Mouse (Mus musculus): ENCODE data around the gene Dhdds. TPM values are rescaled to one million over a fixed set of nuclear protein-coding genes. Genes with fewer than 3 reads are reported as not detected.

Dhdds gene
- total and polyA plus RNA-seq, 2 experiments from 2014 or later = 41.5 to 49.5 TPM

DNA sequence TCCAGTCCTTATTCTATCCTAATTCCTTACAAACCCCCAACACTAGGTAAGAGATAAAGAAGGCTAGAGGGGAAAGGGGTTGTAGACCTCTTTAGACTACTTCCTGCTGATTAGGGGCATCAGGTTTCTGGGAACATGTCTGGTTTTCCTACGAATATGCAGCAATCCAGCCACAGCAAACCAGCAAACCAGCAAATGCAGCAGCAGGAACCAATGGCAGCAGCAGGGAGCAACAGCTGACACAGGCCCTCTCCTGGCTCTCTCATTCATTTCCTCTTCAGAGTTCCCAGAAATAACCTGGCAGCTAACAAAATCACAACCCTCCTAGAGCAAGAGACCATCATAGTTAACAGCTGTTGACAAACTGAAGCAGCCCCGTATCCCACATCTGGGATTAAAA, 62.6 kb downstream of the Dhdds start:
- H3K36me3 ChIP-seq (ENCODE audit: insufficient read depth, low read length) = no peaks in the 10 kb centered on the region
- ATAC-seq (no peak), DNase-seq (ENCODE audit: low spot score) (no peak)
- H3K4me1 ChIP-seq (ENCODE audit: insufficient read depth, low read length) = no peaks in the 10 kb centered on the region
- no peak overlapping the region for H3K4me2 ChIP-seq (ENCODE audit: low read depth, low read length)
- WGBS = 66% methylated on average over 2 of the region's 2 CpGs
- no peak overlapping the region for H3K9ac ChIP-seq (replicated peaks; ENCODE audit: low read length)
- no peaks in the 10 kb centered on the region for H3K27me3 ChIP-seq (ENCODE audit: insufficient read depth, low read length)
- H3K27ac ChIP-seq = no peak overlapping the region
- no peak for TF ChIP-seq CTCF (IDR thresholded peaks at IDR 0.05; ENCODE audit: low read depth)
- H3K9me3 ChIP-seq (ENCODE audit: low read length) = no peaks in the 10 kb centered on the region
- H3K4me3 ChIP-seq (ENCODE audit: low read length) = no peak overlapping the region

DNA sequence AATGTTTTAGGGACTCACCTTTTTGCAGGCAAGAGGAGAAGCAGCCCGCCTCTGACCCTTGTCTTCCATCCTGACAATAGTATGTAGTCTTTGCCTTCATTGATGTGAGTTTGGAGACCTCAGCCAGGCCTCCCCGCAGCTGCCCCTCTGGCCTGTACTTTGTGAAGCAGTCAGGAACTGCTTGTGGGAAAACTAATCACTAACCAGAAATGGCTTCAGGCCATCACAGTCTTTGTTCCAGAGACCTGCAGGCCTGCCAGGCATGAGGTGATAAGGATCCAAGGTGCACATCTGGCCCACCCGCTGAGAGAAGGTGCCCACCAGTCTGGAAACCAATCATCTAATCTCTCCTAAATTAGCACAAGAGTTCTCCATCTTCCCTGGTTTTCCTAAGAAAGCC, 68.9 kb downstream of the Dhdds start:
- no peaks in the 10 kb centered on the region for H3K9me3 ChIP-seq (ENCODE audit: low read length)
- DNase-seq (ENCODE audit: low spot score) = no peak
- no peaks in the 10 kb centered on the region for H3K4me1 ChIP-seq (ENCODE audit: insufficient read depth, low read length)
- no peak for TF ChIP-seq CTCF (IDR thresholded peaks at IDR 0.05; ENCODE audit: low read depth)
- ATAC-seq = no peak
- H3K27ac ChIP-seq = no peak overlapping the region
- H3K27me3 ChIP-seq (ENCODE audit: insufficient read depth, low read length) = no peaks in the 10 kb centered on the region
- no peaks in the 10 kb centered on the region for H3K36me3 ChIP-seq (ENCODE audit: insufficient read depth, low read length)
- 75% methylated on average over 3 of the region's 3 CpGs for WGBS
- H3K4me2 ChIP-seq (ENCODE audit: low read depth, low read length) = no peak overlapping the region
- no peak overlapping the region for H3K9ac ChIP-seq (replicated peaks; ENCODE audit: low read length)
- no peak overlapping the region for H3K4me3 ChIP-seq (ENCODE audit: low read length)

DNA sequence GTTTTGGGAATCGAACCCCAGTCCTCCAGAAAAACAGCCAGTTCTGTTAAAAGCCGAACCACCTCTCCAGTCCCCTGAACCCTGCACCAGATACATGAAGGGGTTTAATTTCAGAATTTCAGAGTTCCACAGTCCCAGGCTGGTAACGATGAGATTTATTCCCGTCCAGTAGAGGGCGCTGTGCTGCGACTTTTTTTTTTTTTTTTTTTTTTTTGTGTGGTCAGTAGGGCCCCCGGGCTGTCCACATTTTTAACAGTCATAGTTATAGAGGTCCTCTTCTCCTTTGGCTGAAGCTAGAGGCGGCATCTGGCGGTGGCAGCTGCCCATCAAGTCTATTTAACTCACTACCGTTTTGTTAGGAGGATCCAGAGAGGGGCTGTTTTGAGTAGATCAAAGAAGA, 69.4 kb downstream of the Dhdds start:
- no peaks in the 10 kb centered on the region for H3K4me1 ChIP-seq (ENCODE audit: insufficient read depth, low read length)
- WGBS = 16% methylated on average over 10 of the region's 10 CpGs
- H3K27ac ChIP-seq = no peak overlapping the region
- no peak overlapping the region for H3K4me2 ChIP-seq (ENCODE audit: low read depth, low read length)
- ATAC-seq (no peak), DNase-seq (ENCODE audit: low spot score) (peak; percentile 31)
- TF ChIP-seq CTCF (IDR thresholded peaks at IDR 0.05; ENCODE audit: low read depth) = peak; percentile 66
- no peaks in the 10 kb centered on the region for H3K27me3 ChIP-seq (ENCODE audit: insufficient read depth, low read length)
- H3K4me3 ChIP-seq (ENCODE audit: low read length) = no peak overlapping the region
- no peak overlapping the region for H3K9ac ChIP-seq (replicated peaks; ENCODE audit: low read length)
- H3K36me3 ChIP-seq (ENCODE audit: insufficient read depth, low read length) = no peaks in the 10 kb centered on the region
- no peaks in the 10 kb centered on the region for H3K9me3 ChIP-seq (ENCODE audit: low read length)

DNA sequence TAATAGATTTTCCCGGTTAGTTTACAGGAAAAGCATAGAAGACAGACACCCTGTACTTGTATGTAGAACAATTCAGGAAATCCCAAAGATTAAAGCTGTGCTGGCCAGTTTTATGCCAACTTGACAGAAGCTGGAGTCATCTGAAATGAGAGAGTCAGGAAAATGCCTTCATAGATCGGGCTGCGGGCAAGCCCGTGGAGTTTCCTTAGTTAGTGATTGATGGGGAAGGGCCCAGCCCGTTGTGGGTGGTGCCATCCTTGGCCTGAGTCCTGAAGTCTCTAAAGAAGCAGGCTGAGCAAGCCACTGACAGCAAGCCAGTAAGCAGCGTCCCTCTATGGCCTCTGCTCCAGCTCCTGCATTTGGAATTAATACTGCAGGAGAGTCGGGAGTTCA, 71.4 kb downstream of the Dhdds start:
- no peaks in the 10 kb centered on the region for H3K4me1 ChIP-seq (ENCODE audit: insufficient read depth, low read length)
- no peaks in the 10 kb centered on the region for H3K27me3 ChIP-seq (ENCODE audit: insufficient read depth, low read length)
- no peak overlapping the region for H3K4me2 ChIP-seq (ENCODE audit: low read depth, low read length)
- no peak for ATAC-seq
- no peaks in the 10 kb centered on the region for H3K36me3 ChIP-seq (ENCODE audit: insufficient read depth, low read length)
- no peak for DNase-seq (ENCODE audit: low spot score)
- no peak for TF ChIP-seq CTCF (IDR thresholded peaks at IDR 0.05; ENCODE audit: low read depth)
- no peak overlapping the region for H3K9ac ChIP-seq (replicated peaks; ENCODE audit: low read length)
- H3K27ac ChIP-seq = no peak overlapping the region
- 21% methylated on average over 7 of the region's 7 CpGs for WGBS
- no peaks in the 10 kb centered on the region for H3K9me3 ChIP-seq (ENCODE audit: low read length)
- no peak overlapping the region for H3K4me3 ChIP-seq (ENCODE audit: low read length)

DNA sequence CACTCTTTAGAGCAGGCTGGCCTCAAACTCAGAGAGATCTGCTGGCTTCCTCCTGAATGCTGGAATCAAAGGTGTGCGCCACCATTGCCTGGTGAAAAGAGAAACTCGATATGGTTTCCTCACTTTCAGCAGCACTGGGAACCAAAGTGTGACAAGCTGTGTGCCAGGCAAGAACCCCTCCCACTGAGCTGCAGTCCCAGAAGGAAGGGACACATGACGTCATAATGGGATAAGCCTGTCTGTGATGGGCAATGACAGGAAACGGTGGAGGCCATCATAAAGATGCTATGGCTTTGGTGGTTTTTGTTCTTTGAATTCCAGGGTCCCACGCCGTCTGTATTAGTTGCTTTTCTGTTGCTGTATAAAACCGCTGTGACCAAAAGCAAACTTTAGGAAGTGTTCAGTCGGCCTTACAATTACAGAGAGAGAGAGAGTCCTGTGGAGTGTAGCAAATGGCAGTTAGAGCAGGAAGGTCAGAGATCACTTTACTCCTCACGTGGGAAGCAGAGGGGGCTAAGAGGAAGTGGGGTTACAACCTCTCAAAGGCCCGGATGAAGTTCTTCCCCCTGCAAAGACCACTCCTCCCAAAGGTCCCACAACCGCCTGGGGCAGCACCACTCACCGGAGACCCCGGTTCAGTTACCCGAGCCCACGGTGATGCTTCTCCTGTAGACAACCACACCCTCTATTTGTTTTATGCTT, 72.0 kb downstream of the Dhdds start:
- Histone ChIP-seq H3K36me3 (ENCODE audit: insufficient read depth, low read length) (no peaks in the 10 kb centered on the region), H3K4me3 (ENCODE audit: low read length) (no peak overlapping the region), H3K9ac (replicated peaks; ENCODE audit: low read length) (no peak overlapping the region), H3K27ac (no peak overlapping the region), H3K4me1 (ENCODE audit: insufficient read depth, low read length) (no peaks in the 10 kb centered on the region), H3K27me3 (ENCODE audit: insufficient read depth, low read length) (no peaks in the 10 kb centered on the region), H3K9me3 (ENCODE audit: low read length) (no peaks in the 10 kb centered on the region), H3K4me2 (ENCODE audit: low read depth, low read length) (no peak overlapping the region)
- ATAC-seq = no peak
- TF ChIP-seq CTCF (IDR thresholded peaks at IDR 0.05; ENCODE audit: low read depth) = no peak
- WGBS = 58% methylated on average over 15 of the region's 15 CpGs
- DNase-seq (ENCODE audit: low spot score) = no peak

DNA sequence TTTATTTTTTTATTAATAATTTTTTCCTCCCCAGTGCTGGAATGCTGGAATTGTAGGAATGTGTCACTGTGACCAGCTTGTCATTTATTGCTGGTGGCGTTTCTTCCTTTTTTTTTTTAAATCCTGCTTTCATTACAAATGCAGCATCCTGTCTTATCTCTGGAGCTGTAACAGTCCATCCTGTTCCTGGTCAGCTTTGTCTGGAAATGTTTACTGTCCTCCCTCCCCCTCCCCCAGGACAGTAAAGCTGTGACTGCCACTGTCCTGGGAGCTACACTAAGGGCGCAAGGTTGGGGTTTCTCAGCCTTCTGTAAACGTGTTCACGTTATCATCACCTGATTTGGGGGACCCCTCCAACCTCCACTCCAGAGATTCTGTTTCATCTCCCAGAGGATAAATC, 75.5 kb downstream of the Dhdds start:
- WGBS = 79% methylated on average over 4 of the region's 4 CpGs
- no peaks in the 10 kb centered on the region for H3K4me1 ChIP-seq (ENCODE audit: insufficient read depth, low read length)
- H3K27ac ChIP-seq = no peak overlapping the region
- no peaks in the 10 kb centered on the region for H3K27me3 ChIP-seq (ENCODE audit: insufficient read depth, low read length)
- no peaks in the 10 kb centered on the region for H3K9me3 ChIP-seq (ENCODE audit: low read length)
- H3K9ac ChIP-seq (replicated peaks; ENCODE audit: low read length) = no peak overlapping the region
- no peak for TF ChIP-seq CTCF (IDR thresholded peaks at IDR 0.05; ENCODE audit: low read depth)
- no peak for ATAC-seq
- no peak overlapping the region for H3K4me2 ChIP-seq (ENCODE audit: low read depth, low read length)
- no peaks in the 10 kb centered on the region for H3K36me3 ChIP-seq (ENCODE audit: insufficient read depth, low read length)
- no peak overlapping the region for H3K4me3 ChIP-seq (ENCODE audit: low read length)
- no peak for DNase-seq (ENCODE audit: low spot score)

DNA sequence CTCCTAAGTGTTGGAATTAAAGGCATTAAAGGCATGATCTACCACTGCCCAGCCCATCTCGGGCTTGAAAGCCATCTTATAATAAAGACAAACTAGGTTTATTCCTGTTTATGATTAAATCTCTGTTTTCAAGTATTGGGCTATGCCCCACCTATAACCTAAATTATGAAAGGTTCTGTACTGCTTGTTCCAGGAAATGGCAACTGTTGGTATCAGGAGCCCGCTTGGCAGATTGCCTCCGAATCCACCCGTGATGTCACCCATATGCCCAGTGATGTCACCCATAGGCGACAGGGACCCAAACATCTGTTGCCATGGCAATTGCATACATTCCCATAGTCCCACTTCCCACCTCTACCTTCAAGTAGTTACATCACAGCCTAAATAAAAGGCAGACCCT, 77.0 kb downstream of the Dhdds start:
- H3K36me3 ChIP-seq (ENCODE audit: insufficient read depth, low read length) = no peaks in the 10 kb centered on the region
- H3K4me3 ChIP-seq (ENCODE audit: low read length) = no peak overlapping the region
- TF ChIP-seq CTCF (IDR thresholded peaks at IDR 0.05; ENCODE audit: low read depth) = no peak
- no peaks in the 10 kb centered on the region for H3K9me3 ChIP-seq (ENCODE audit: low read length)
- ATAC-seq = no peak
- 86% methylated on average over 5 of the region's 5 CpGs for WGBS
- no peak overlapping the region for H3K4me2 ChIP-seq (ENCODE audit: low read depth, low read length)
- no peak overlapping the region for H3K9ac ChIP-seq (replicated peaks; ENCODE audit: low read length)
- no peaks in the 10 kb centered on the region for H3K27me3 ChIP-seq (ENCODE audit: insufficient read depth, low read length)
- no peak for DNase-seq (ENCODE audit: low spot score)
- H3K27ac ChIP-seq = no peak overlapping the region
- no peaks in the 10 kb centered on the region for H3K4me1 ChIP-seq (ENCODE audit: insufficient read depth, low read length)

Other genes starting within 250 kb of the Dhdds start
- gene Arid1a, start 244.1 kb downstream of the Dhdds start, total RNA-seq (2014; rRNA removed) = 54.1 and 59.1 TPM in 2 replicates
- 17.6 and 17.7 TPM in 2 replicates for gene Arid1a, start 244.1 kb downstream of the Dhdds start, polyA plus RNA-seq (2015; fragmentation: Nextera tagmentation; extraction: Ambion mirVana)
- gene Rps6ka1, start 113.1 kb downstream of the Dhdds start, total RNA-seq (2014; rRNA removed) = 28.0 and 31.1 TPM in 2 replicates
- 20.4 and 22.6 TPM in 2 replicates for gene Rps6ka1, start 113.1 kb downstream of the Dhdds start, polyA plus RNA-seq (2015; fragmentation: Nextera tagmentation; extraction: Ambion mirVana)
- gene Hmgn2, start 32.3 kb downstream of the Dhdds start, total RNA-seq (2014; rRNA removed) = 195 and 225 TPM in 2 replicates
- 1,094 and 1,203 TPM in 2 replicates for gene Hmgn2, start 32.3 kb downstream of the Dhdds start, polyA plus RNA-seq (2015; fragmentation: Nextera tagmentation; extraction: Ambion mirVana)
- gene Lin28a, start 17.9 kb upstream of the Dhdds start, total RNA-seq (2014; rRNA removed) = not detected in 2 replicates
- 0.05 TPM in 1 of 2 replicates, not detected in the other for gene Lin28a, start 17.9 kb upstream of the Dhdds start, polyA plus RNA-seq (2015; fragmentation: Nextera tagmentation; extraction: Ambion mirVana)
- not detected in 2 replicates for gene Zfp683, start 52.9 kb upstream of the Dhdds start, total RNA-seq (2014; rRNA removed)
- not detected in 2 replicates for gene Zfp683, start 52.9 kb upstream of the Dhdds start, polyA plus RNA-seq (2015; fragmentation: Nextera tagmentation; extraction: Ambion mirVana)
- gene Crybg2, start 59.9 kb upstream of the Dhdds start, total RNA-seq (2014; rRNA removed) = 1.7 and 2.8 TPM in 2 replicates
- 5.9 and 6.7 TPM in 2 replicates for gene Crybg2, start 59.9 kb upstream of the Dhdds start, polyA plus RNA-seq (2015; fragmentation: Nextera tagmentation; extraction: Ambion mirVana)
- gene Cd52, start 94.2 kb upstream of the Dhdds start, total RNA-seq (2014; rRNA removed) = not detected in 2 replicates
- 2.7 TPM in 2 replicates for gene Cd52, start 94.2 kb upstream of the Dhdds start, polyA plus RNA-seq (2015; fragmentation: Nextera tagmentation; extraction: Ambion mirVana)
- 3.5 and 8.9 TPM in 2 replicates for gene Ubxn11, start 101.7 kb upstream of the Dhdds start, total RNA-seq (2014; rRNA removed)
- 14.0 and 14.6 TPM in 2 replicates for gene Ubxn11, start 101.7 kb upstream of the Dhdds start, polyA plus RNA-seq (2015; fragmentation: Nextera tagmentation; extraction: Ambion mirVana)
- gene Sh3bgrl3, start 127.9 kb upstream of the Dhdds start, total RNA-seq (2014; rRNA removed) = 220 and 259 TPM in 2 replicates
- 553 and 564 TPM in 2 replicates for gene Sh3bgrl3, start 127.9 kb upstream of the Dhdds start, polyA plus RNA-seq (2015; fragmentation: Nextera tagmentation; extraction: Ambion mirVana)
- gene Cep85, start 186.2 kb upstream of the Dhdds start, total RNA-seq (2014; rRNA removed) = 12.9 and 19.6 TPM in 2 replicates
- 16.2 and 17.8 TPM in 2 replicates for gene Cep85, start 186.2 kb upstream of the Dhdds start, polyA plus RNA-seq (2015; fragmentation: Nextera tagmentation; extraction: Ambion mirVana)
- gene Gm7534, start 202.1 kb upstream of the Dhdds start, total RNA-seq (2014; rRNA removed) = not detected in 2 replicates
- gene Gm7534, start 202.1 kb upstream of the Dhdds start, polyA plus RNA-seq (2015; fragmentation: Nextera tagmentation; extraction: Ambion mirVana) = not detected in 2 replicates
- not detected in 2 replicates for gene Catsper4, start 226.5 kb upstream of the Dhdds start, total RNA-seq (2014; rRNA removed)
- gene Catsper4, start 226.5 kb upstream of the Dhdds start, polyA plus RNA-seq (2015; fragmentation: Nextera tagmentation; extraction: Ambion mirVana) = 0.11 and 0.20 TPM in 2 replicates
- 0.26 TPM in 1 of 2 replicates, not detected in the other for gene Cnksr1, start 237.5 kb upstream of the Dhdds start, total RNA-seq (2014; rRNA removed)
- 0.14 and 0.25 TPM in 2 replicates for gene Cnksr1, start 237.5 kb upstream of the Dhdds start, polyA plus RNA-seq (2015; fragmentation: Nextera tagmentation; extraction: Ambion mirVana)
- gene E130218I03Rik, start 242.7 kb upstream of the Dhdds start, total RNA-seq (2014; rRNA removed) = 0.31 TPM in 1 of 2 replicates, not detected in the other
- 0.95 and 1.4 TPM in 2 replicates for gene E130218I03Rik, start 242.7 kb upstream of the Dhdds start, polyA plus RNA-seq (2015; fragmentation: Nextera tagmentation; extraction: Ambion mirVana)
- gene Zfp593, start 244.7 kb upstream of the Dhdds start, total RNA-seq (2014; rRNA removed) = 10.2 and 10.6 TPM in 2 replicates
- 11.0 and 12.5 TPM in 2 replicates for gene Zfp593, start 244.7 kb upstream of the Dhdds start, polyA plus RNA-seq (2015; fragmentation: Nextera tagmentation; extraction: Ambion mirVana)
- not detected in 2 replicates for gene Gm30191, start 246.0 kb upstream of the Dhdds start, total RNA-seq (2014; rRNA removed)
- gene Gm30191, start 246.0 kb upstream of the Dhdds start, polyA plus RNA-seq (2015; fragmentation: Nextera tagmentation; extraction: Ambion mirVana) = 0.59 and 0.79 TPM in 2 replicates

All from hindbrain, postnatal 0 days (tissue).